Mouse (Mus musculus): ENCODE measurements around the gene Clip2. TPM values are rescaled to one million over a fixed set of nuclear protein-coding genes. Genes with fewer than 3 reads are reported as not detected.

Gene Clip2
- polyA plus RNA-seq, 1 experiment from 2014 or later = 5.8 TPM

DNA sequence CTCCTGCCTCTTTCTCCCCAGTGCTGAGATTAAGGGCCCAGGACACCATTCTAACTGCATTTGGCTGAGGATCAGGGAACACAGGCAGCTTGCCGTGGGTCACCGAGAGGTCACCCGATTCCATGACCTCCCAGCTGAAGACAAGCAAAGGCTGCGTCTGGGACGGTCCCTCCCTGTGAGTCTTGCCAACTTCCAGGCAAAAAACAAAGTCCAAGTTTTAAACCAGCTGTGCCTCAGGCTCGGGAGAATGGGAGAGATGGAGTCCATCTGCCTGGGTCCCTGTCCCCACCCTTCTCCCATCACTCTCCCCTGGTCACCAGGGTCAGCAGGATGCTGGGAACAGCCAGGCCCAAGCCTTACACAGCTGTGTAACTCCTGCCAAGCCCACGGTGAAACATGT lies 10.6 kb downstream of the Clip2 start:
- H3K9ac ChIP-seq = no peak overlapping the region
- H3K9me3 ChIP-seq = peaks cover 5% of the 10 kb centered on the region; the same call in 1 of the 2 replicates
- peaks cover 35% of the 10 kb centered on the region for H3K36me3 ChIP-seq
- H3K4me1 ChIP-seq = peaks cover 26% of the 10 kb centered on the region
- WGBS = 28% methylated on average over 7 of the region's 7 CpGs
- H3K4me3 ChIP-seq = no peak overlapping the region
- H3K4me2 ChIP-seq = no peak overlapping the region
- H3K27ac ChIP-seq = no peak overlapping the region
- no peak for ATAC-seq (ENCODE audit: insufficient number of reproducible peaks, insufficient read depth, low FRiP score, low TSS enrichment, low read depth)
- no peaks in the 10 kb centered on the region for H3K27me3 ChIP-seq

DNA sequence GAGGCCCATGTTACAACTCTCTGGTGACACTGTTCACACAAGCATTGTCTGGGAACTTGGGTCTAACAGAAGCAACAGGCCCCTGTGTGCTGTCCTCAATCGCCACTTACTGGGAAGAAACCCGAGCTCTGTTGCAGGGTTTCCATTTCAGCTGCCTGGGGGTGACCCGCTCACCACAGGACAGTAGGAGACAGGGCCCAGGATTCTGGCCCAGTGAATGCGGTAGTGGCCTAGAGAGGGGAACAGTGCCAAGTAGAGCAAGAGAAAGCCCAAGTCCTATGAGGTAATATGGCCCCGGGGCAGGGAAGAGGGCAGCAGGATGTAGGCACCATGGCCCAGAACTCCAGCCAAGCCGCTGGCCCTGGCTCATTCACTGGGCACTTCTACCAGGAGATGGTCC lies 11.4 kb downstream of the Clip2 start:
- 0 out of 2 replicates have a peak overlapping the region, but pooled peaks have one; percentile 12 for H3K9ac ChIP-seq
- WGBS = 53% methylated on average over 6 of the region's 6 CpGs
- no peak for ATAC-seq (ENCODE audit: insufficient number of reproducible peaks, insufficient read depth, low FRiP score, low TSS enrichment, low read depth)
- peak overlapping the region; percentile 66; the same call in 1 of the 2 replicates for H3K27ac ChIP-seq
- peaks cover 5% of the 10 kb centered on the region; the same call in 1 of the 2 replicates for H3K9me3 ChIP-seq
- H3K4me3 ChIP-seq = no peak overlapping the region
- peaks cover 26% of the 10 kb centered on the region for H3K4me1 ChIP-seq
- no peaks in the 10 kb centered on the region for H3K27me3 ChIP-seq
- no peak overlapping the region for H3K4me2 ChIP-seq
- H3K36me3 ChIP-seq = peaks cover 36% of the 10 kb centered on the region

DNA sequence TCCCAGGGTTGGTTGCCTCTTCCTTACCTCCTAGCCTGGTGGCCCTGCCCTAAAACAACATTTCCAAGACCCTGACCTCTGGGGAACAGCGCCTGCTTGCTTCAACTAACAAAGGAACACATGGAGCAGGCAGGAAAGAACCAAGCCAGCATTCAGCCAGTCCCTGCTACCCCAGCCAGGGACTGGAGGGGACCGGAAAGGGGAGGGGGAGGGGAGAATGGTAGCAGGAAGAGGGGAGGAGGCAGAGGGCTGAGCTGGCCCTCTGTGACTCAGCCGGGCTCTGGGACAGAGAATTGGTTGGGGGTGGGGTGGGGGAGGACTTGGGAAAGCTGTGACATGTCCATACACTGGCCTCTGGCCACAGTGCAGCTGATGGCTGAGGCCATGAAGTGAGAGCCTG lies 12.3 kb downstream of the Clip2 start:
- peaks cover 26% of the 10 kb centered on the region for H3K4me1 ChIP-seq
- no peak overlapping the region for H3K4me3 ChIP-seq
- peaks cover 5% of the 10 kb centered on the region; the same call in 1 of the 2 replicates for H3K9me3 ChIP-seq
- no peak overlapping the region for H3K4me2 ChIP-seq
- H3K27me3 ChIP-seq = no peaks in the 10 kb centered on the region
- 0 out of 2 replicates have a peak overlapping the region, but pooled peaks have one; percentile 11 for H3K9ac ChIP-seq
- no peak for ATAC-seq (ENCODE audit: insufficient number of reproducible peaks, insufficient read depth, low FRiP score, low TSS enrichment, low read depth)
- peaks cover 45% of the 10 kb centered on the region for H3K36me3 ChIP-seq
- WGBS = 10% methylated on average over 3 of the region's 3 CpGs
- peak overlapping the region; percentile 66 for H3K27ac ChIP-seq

GRCm38 (mm10) chr5:134536036-134536435 lies 16.2 kb downstream of the Clip2 start:
- Histone ChIP-seq H3K36me3 (peaks cover 75% of the 10 kb centered on the region), H3K9me3 (peaks cover 5% of the 10 kb centered on the region; the same call in 1 of the 2 replicates), H3K4me2 (no peak overlapping the region), H3K9ac (no peak overlapping the region), H3K4me3 (no peak overlapping the region), H3K27me3 (no peaks in the 10 kb centered on the region), H3K27ac (no peak overlapping the region), H3K4me1 (peaks cover 13% of the 10 kb centered on the region)
- 86% methylated on average over 6 of the region's 6 CpGs for WGBS
- no peak for ATAC-seq (ENCODE audit: insufficient number of reproducible peaks, insufficient read depth, low FRiP score, low TSS enrichment, low read depth)

GRCm38 (mm10) chr5:134532417-134532816 lies 19.8 kb downstream of the Clip2 start:
- H3K9ac ChIP-seq = no peak overlapping the region
- H3K27me3 ChIP-seq = no peaks in the 10 kb centered on the region
- no peak for ATAC-seq (ENCODE audit: insufficient number of reproducible peaks, insufficient read depth, low FRiP score, low TSS enrichment, low read depth)
- no peak overlapping the region for H3K27ac ChIP-seq
- H3K9me3 ChIP-seq = no peaks in the 10 kb centered on the region
- no peak overlapping the region for H3K4me2 ChIP-seq
- no peak overlapping the region for H3K4me3 ChIP-seq
- H3K4me1 ChIP-seq = peaks cover 7% of the 10 kb centered on the region
- WGBS = 96% methylated on average over 6 of the region's 6 CpGs
- peaks cover 72% of the 10 kb centered on the region for H3K36me3 ChIP-seq

DNA sequence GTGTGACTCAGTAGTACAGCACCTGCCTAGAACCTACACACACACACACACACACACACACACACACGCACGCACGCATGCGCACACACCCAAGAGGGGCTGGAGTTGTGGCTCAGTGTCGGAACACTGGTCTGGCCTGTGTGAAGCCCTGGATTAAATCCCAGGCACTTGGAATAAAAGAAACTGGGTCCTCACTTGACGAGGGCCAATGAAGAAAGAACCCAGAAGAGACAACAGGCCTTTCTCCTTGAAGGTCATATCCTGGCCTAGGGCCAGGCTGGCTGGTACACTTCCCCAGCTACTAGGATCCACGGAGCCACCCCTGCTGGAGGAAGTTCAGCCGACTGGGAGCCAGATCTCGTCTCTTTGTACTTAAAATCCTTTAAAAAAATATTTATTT lies 20.6 kb downstream of the Clip2 start:
- Histone ChIP-seq H3K9me3 (no peaks in the 10 kb centered on the region), H3K36me3 (peaks cover 66% of the 10 kb centered on the region), H3K4me3 (no peak overlapping the region), H3K27me3 (no peaks in the 10 kb centered on the region), H3K9ac (no peak overlapping the region), H3K4me1 (peaks cover 7% of the 10 kb centered on the region), H3K27ac (no peak overlapping the region), H3K4me2 (no peak overlapping the region)
- WGBS = 91% methylated on average over 9 of the region's 9 CpGs
- ATAC-seq (ENCODE audit: insufficient number of reproducible peaks, insufficient read depth, low FRiP score, low TSS enrichment, low read depth) = no peak

DNA sequence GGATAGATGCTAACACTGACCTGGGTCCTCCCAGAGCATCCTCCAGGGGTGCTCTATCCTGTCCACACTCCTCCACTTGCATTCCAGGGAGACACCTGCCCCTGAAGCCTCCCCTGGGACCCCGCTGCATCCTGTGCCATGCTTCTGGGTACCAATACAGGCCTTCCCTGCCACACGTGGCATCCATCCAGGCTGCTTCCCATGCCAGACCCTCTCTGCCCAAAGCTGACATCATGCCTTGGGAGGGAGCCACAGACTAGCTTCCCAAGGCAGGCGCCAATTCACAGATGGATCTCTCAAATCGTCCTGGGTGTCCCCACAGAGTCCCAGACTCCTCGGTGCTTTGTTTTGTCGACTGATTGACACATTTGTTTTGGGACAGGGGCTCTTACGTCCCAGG lies 21.4 kb downstream of the Clip2 start:
- H3K9ac ChIP-seq = no peak overlapping the region
- H3K27me3 ChIP-seq = no peaks in the 10 kb centered on the region
- H3K4me2 ChIP-seq = no peak overlapping the region
- peaks cover 7% of the 10 kb centered on the region for H3K4me1 ChIP-seq
- no peak overlapping the region for H3K27ac ChIP-seq
- no peak overlapping the region for H3K4me3 ChIP-seq
- WGBS = 74% methylated on average over 7 of the region's 7 CpGs
- peaks cover 71% of the 10 kb centered on the region for H3K36me3 ChIP-seq
- no peaks in the 10 kb centered on the region for H3K9me3 ChIP-seq
- no peak for ATAC-seq (ENCODE audit: insufficient number of reproducible peaks, insufficient read depth, low FRiP score, low TSS enrichment, low read depth)

DNA sequence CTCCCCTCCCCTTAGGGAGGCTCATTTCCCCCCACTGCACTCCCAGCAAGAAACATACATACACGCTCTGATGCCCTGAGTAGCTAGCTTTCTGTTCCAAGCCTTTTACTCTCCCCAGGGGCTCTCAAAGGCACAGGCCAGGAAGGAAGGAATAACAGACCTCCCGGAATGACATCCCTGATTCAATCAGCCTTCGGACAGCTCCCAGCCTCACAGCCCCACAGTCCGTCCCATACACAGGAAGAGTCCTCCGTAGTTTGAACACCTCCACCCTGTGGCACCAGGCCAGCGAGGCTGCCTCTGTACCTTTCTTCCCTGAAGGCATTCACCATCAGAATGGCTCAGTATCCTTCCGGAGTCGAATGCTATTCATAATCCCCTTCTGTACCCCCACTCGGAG lies 23.7 kb downstream of the Clip2 start:
- ATAC-seq (ENCODE audit: insufficient number of reproducible peaks, insufficient read depth, low FRiP score, low TSS enrichment, low read depth) = no peak
- Histone ChIP-seq H3K27me3 (no peaks in the 10 kb centered on the region), H3K4me2 (no peak overlapping the region), H3K9ac (no peak overlapping the region), H3K9me3 (no peaks in the 10 kb centered on the region), H3K27ac (no peak overlapping the region), H3K4me1 (peaks cover 7% of the 10 kb centered on the region), H3K4me3 (no peak overlapping the region), H3K36me3 (peaks cover 69% of the 10 kb centered on the region)
- 34% methylated on average over 9 of the region's 9 CpGs for WGBS

DNA sequence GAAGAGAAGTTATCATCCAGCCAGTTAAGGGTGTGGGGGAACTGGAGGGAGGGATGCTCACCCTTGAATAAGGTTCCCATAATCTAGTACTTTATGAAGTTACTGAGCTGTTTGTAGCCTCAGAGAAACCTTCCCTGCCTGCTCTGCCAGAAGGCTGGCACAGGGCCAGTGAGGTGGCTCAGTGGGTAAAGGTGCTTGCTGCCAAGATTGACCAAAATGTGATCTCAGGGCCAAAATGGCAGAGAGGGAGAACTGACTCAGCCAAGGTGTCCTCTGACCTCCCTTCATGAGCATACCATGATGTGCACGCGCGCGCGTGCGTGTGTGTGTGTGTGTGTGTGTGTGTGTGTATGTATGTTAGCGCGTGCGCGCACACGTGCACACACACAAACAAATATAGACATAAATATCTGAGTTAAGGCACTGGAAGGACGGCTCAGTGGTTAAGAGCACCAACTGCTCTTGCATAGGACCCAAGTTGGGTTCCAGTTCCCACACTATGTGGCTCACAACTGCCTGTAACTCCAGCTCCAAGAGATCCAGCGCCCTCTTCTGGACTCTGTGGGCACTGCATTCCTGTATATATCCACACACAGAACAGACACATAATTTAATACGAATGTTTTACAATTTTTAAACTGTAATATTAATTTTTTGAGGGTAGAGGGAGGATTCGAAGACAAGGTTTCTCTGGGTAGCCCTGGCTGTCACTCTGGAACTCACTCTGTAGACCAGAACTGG lies 26.1 kb downstream of the Clip2 start:
- Histone ChIP-seq H3K9me3 (no peaks in the 10 kb centered on the region), H3K27me3 (no peaks in the 10 kb centered on the region), H3K4me1 (peaks cover 7% of the 10 kb centered on the region), H3K4me3 (no peak overlapping the region), H3K27ac (no peak overlapping the region), H3K9ac (no peak overlapping the region), H3K4me2 (no peak overlapping the region), H3K36me3 (peaks cover 68% of the 10 kb centered on the region)
- ATAC-seq (ENCODE audit: insufficient number of reproducible peaks, insufficient read depth, low FRiP score, low TSS enrichment, low read depth) = no peak
- WGBS = 92% methylated on average over 15 of the region's 15 CpGs

- no peak overlapping the region for H3K4me3 ChIP-seq
- no peaks in the 10 kb centered on the region for H3K9me3 ChIP-seq
- H3K9ac ChIP-seq = no peak overlapping the region
- H3K27ac ChIP-seq = no peak overlapping the region
- no peak overlapping the region for H3K4me2 ChIP-seq
- no peak for ATAC-seq (ENCODE audit: insufficient number of reproducible peaks, insufficient read depth, low FRiP score, low TSS enrichment, low read depth)
- 86% methylated on average over 5 of the region's 5 CpGs for WGBS
- peaks cover 3% of the 10 kb centered on the region for H3K4me1 ChIP-seq
- no peaks in the 10 kb centered on the region for H3K27me3 ChIP-seq
- H3K36me3 ChIP-seq = peaks cover 75% of the 10 kb centered on the region
Observed at GRCm38 (mm10) chr5:134523728-134524127, 28.5 kb downstream of the Clip2 start.

GRCm38 (mm10) chr5:134522524-134522923 lies 29.7 kb downstream of the Clip2 start:
- ATAC-seq (ENCODE audit: insufficient number of reproducible peaks, insufficient read depth, low FRiP score, low TSS enrichment, low read depth) = no peak
- Histone ChIP-seq H3K4me3 (no peak overlapping the region), H3K4me2 (no peak overlapping the region), H3K27me3 (no peaks in the 10 kb centered on the region), H3K9ac (no peak overlapping the region), H3K27ac (no peak overlapping the region), H3K9me3 (no peaks in the 10 kb centered on the region), H3K36me3 (peaks cover 84% of the 10 kb centered on the region), H3K4me1 (no peaks in the 10 kb centered on the region)
- 94% methylated on average over 26 of the region's 26 CpGs for WGBS

- 91% methylated on average over 7 of the region's 7 CpGs for WGBS
- H3K4me3 ChIP-seq = no peak overlapping the region
- no peaks in the 10 kb centered on the region for H3K9me3 ChIP-seq
- H3K4me1 ChIP-seq = no peaks in the 10 kb centered on the region
- no peak overlapping the region for H3K9ac ChIP-seq
- H3K4me2 ChIP-seq = no peak overlapping the region
- ATAC-seq (ENCODE audit: insufficient number of reproducible peaks, insufficient read depth, low FRiP score, low TSS enrichment, low read depth) = no peak
- H3K36me3 ChIP-seq = peaks cover 91% of the 10 kb centered on the region
- H3K27ac ChIP-seq = no peak overlapping the region
- H3K27me3 ChIP-seq = no peaks in the 10 kb centered on the region
Observed at GRCm38 (mm10) chr5:134521806-134522205, 30.4 kb downstream of the Clip2 start.
